21 mouse cellular contexts compared by ENCODE assay signal in genomic region chr7:139341020-139341660, GRCm38 (mm10). TPM values are rescaled to one million over a fixed set of nuclear protein-coding genes. Genes with fewer than 3 reads are reported as not detected.
A peak's percentile ranks its signal among the peaks of the same experiment; 100 is the strongest.
DNase-seq lines count a peak whose midpoint lies in the region; ATAC-seq lines count a peak whose summit lies in the region.
"Had no signal": no experiment of that assay in that cellular context is flagged by ENCODE, and none has a peak within 500 bp of the region (broad histone marks: within the 10 kb centered on the region; RNA-seq: fewer than 3 reads in every experiment).

No protein-coding gene starts in this region.

- H3K4me1 ChIP-seq in kidney, embryonic 14.5 days (ENCODE audit: control insufficient read depth, insufficient read depth, low read length) = no peaks in the 10 kb centered on the region
- H3K4me1 ChIP-seq: embryonic facial prominence, embryonic 15.5 days; liver, embryonic 12.5 days had no signal

- WGBS in kidney, embryonic 14.5 days = 69% methylated on average over 4 of the region's 4 CpGs

- no peaks in the 10 kb centered on the region for H3K36me3 ChIP-seq in kidney, embryonic 14.5 days (ENCODE audit: control insufficient read depth, insufficient read depth, low read length)
- H3K36me3 ChIP-seq: embryonic facial prominence, embryonic 15.5 days; G1E; heart, embryonic 15.5 days; limb, embryonic 12.5 days; liver, embryonic 12.5 days had no signal

- no peak overlapping the region for H3K4me3 ChIP-seq in kidney, embryonic 14.5 days (ENCODE audit: low read length)
- H3K4me3 ChIP-seq: embryonic facial prominence, embryonic 15.5 days; heart, embryonic 15.5 days; limb, embryonic 12.5 days; liver, embryonic 12.5 days had no signal

- no peak overlapping the region for H3K9ac ChIP-seq in kidney, embryonic 14.5 days (ENCODE audit: low read depth, low read length)
- H3K9ac ChIP-seq: embryonic facial prominence, embryonic 15.5 days; heart, embryonic 15.5 days; limb, embryonic 12.5 days; liver, embryonic 12.5 days; lung, embryonic 14.5 days had no signal

- DNase-seq in frontal cortex, postnatal 14 days (ENCODE audit: low spot score in 2 of 2) = no peak
- peak; percentile 15 for DNase-seq in right cerebral cortex, adult 18-20 months
- DNase-seq in right cerebral cortex, postnatal 25 days = no peak
- DNase-seq in cerebellum, postnatal 10 days = peak; percentile 46 to 52
- no peak for DNase-seq in layer of hippocampus, adult 8-10 months (ENCODE audit: low spot score in 2 of 2)
- DNase-seq: adrenal gland, postnatal 25 days; embryo, embryonic 11 days; gastrocnemius, postnatal 25 days; heart, postnatal 4 days; kidney, adult 18-20 months; kidney, postnatal 10 days; lung, embryonic 14.5 days; thymus, postnatal 14 days had no signal

- H3K27me3 ChIP-seq in kidney, embryonic 14.5 days (ENCODE audit: control insufficient read depth, insufficient read depth, low read length) = no peaks in the 10 kb centered on the region
- H3K27me3 ChIP-seq: embryonic facial prominence, embryonic 15.5 days; heart, embryonic 15.5 days; limb, embryonic 12.5 days had no signal

- no peak overlapping the region for H3K27ac ChIP-seq in kidney, embryonic 14.5 days (ENCODE audit: low read depth, low read length)
- H3K27ac ChIP-seq: embryonic facial prominence, embryonic 15.5 days; heart, embryonic 15.5 days; hindbrain, postnatal 0 days; limb, embryonic 12.5 days; liver, embryonic 12.5 days had no signal

- H3K9me3 ChIP-seq in kidney, embryonic 14.5 days (ENCODE audit: control insufficient read depth, low read length) = no peaks in the 10 kb centered on the region
- H3K9me3 ChIP-seq: embryonic facial prominence, embryonic 15.5 days; heart, embryonic 15.5 days; limb, embryonic 12.5 days; liver, embryonic 12.5 days had no signal

- ATAC-seq in frontal cortex, adult (ENCODE audit: low TSS enrichment) = peak; percentile 85
- no peak for ATAC-seq in kidney, embryonic 14.5 days (ENCODE audit: low FRiP score, low TSS enrichment)
- ATAC-seq: hindbrain, postnatal 0 days; liver, embryonic 12.5 days had no signal

- H3K4me2 ChIP-seq in kidney, embryonic 14.5 days (replicated peaks; ENCODE audit: low read depth, low read length) = no peak overlapping the region
- H3K4me2 ChIP-seq: embryonic facial prominence, embryonic 15.5 days; heart, embryonic 15.5 days; limb, embryonic 12.5 days; liver, embryonic 12.5 days; lung, embryonic 14.5 days had no signal

RNA-seq across cellular contexts. Expression of gene Inpp5a, which starts 47.8 kb away (rescaled TPM):
- total RNA-seq in layer of hippocampus, adult 8-10 months (2022) = 10 to 100 TPM; 38.2 to 46.4 (median 39.6) TPM
- polyA plus RNA-seq in kidney, embryonic 14.5 days (2014; fragmentation: Nextera tagmentation; extraction: Ambion mirVana) = 19.6 and 26.1 TPM in 2 replicates

Comparison
In these comparisons a context has a peak if more than half of its experiments do, and no peak if none do; other contexts are left out.
1. DNase-seq: peak in right cerebral cortex, adult 18-20 months (single experiment) and cerebellum, postnatal 10 days (2 of 2); none in frontal cortex, postnatal 14 days (0 of 2), right cerebral cortex, postnatal 25 days (single experiment) and layer of hippocampus, adult 8-10 months (0 of 2).